Mouse (Mus musculus) E14TG2a.4 (cell line): Measurements from ENCODE around the gene Piwil1.

Experiments used
- CTCF ChIP-seq: conservative IDR thresholded peaks from 2 replicates; pipeline ENCODE4 v1.5.1; 2014; ENCODE audit warnings: low read length
- NANOG ChIP-seq: IDR thresholded peaks from 2 replicates; pipeline ENCODE4 v1.6.1; 2014; ENCODE audit warnings: borderline replicate concordance, low read length, mixed read lengths
- POU5F1 ChIP-seq: IDR thresholded peaks from 2 replicates; pipeline ENCODE4 v1.6.1; 2014; ENCODE audit warnings: low read length, borderline replicate concordance

DNA sequence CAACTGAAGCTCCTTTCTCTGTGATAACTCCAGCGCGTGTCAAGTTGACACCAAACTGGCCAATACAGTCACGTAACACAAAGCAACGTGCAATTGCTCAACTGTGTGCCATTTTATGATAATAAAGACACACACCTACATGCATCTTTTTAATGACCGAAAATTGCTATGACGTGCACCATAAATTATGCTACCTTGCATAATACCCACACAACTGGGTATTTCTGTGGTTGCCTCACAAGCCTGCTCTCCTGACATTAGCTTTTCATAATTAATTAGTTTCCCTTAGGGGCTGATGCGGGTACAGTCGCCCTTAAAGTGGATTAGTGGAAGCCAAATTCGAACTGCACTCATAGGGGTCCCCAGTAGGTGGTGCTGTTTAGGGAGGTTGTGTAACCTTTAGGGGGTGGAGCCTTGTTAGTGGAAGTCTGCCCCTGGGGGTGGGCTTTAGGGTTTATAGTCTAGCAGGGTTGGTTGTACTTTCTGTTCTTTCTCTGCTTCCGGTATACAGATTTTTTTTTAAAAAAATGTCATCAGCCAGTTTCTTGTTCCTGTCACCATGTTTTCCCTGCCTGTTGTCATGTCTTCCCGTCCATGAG is 30.2 kb downstream of the Piwil1 start:
- TF ChIP-seq CTCF (peak; percentile 90), POU5F1 (no peak), NANOG (no peak)
